Mouse (Mus musculus) heart, adult 2 months (tissue): ENCODE measurements at regions not wholly inside any gene's neighbourhood (a gene's known extent, or its start where the extent isn't known, plus 50 kb on each side); places are given as distances from the start of the nearest gene placed in this dataset.

ENCODE experiments used
- CTCF ChIP-seq: fragments of 200-600 bp; IDR thresholded peaks from 2 replicates; pipeline ENCODE4 v1.8.1; 2022; ENCODE audit warnings: antibody characterized with exemption, mild to moderate bottlenecking, moderate library complexity
- EP300 ChIP-seq: fragments of 200-500 bp; IDR thresholded peaks from 2 replicates; pipeline ENCODE4 v1.6.1; 2011; ENCODE audit warnings: low read depth, low read length, control low read depth; ENCODE audit not compliant: insufficient read depth
- POLR2A ChIP-seq: fragments of 200-500 bp; IDR thresholded peaks from 2 replicates; pipeline ENCODE4 v1.6.1; 2011; ENCODE audit warnings: mild to moderate bottlenecking, low read depth, low read length, control low read depth; ENCODE audit not compliant: insufficient read depth

DNA sequence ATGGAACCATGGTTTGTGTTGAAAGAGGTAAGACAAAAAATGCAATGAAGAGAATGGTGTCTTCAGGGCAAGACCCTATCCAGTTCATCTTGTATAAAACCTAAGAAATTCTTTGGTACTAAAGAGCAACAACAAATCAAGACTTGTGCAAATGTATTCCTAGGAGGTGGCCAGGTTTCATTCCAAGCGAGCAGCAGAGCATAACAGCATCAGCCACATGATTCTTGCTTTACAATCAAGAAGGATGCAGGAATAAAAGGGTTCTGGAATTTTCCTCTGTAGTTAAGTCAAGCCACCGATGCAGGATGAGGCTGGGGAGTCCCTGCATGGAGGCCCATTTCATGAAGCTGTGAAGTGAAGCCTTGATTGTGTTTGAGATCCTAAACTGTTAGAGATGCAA lies 374.1 kb upstream of the Kif2a start:
- TF ChIP-seq CTCF (no peak), EP300 (no peak), POLR2A (no peak)
